Mouse (Mus musculus) frontal cortex, postnatal 14 days (tissue): ENCODE data around the gene Flrt1.

Source experiments
- DNase-seq, 2 experiments: peaks; one replicate each; pipeline ENCODE4 v3.0.0; 2022; ENCODE audit warnings: low spot score in 2 of 2

Flrt1 gene

DNA sequence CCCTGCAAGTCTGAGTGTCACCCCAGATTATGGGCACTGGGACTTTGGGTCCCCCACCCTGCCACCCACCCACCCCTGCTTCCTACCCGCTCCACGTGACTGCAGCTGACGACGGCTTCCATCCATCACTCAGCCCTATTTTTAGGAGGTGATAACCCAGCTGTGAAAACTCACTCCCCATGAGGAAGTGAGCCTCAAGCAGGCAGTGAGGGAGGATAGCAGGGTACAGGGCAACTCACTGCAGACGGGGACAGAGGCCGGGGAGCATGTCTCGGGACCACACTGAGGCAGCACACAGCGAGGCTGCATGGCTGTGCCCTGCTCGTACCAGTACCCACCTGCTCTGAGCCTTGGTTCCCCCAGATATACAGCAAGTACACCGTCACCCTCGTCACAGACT, 24.8 kb upstream of the Flrt1 start:
- DNase-seq, result no peak

DNA sequence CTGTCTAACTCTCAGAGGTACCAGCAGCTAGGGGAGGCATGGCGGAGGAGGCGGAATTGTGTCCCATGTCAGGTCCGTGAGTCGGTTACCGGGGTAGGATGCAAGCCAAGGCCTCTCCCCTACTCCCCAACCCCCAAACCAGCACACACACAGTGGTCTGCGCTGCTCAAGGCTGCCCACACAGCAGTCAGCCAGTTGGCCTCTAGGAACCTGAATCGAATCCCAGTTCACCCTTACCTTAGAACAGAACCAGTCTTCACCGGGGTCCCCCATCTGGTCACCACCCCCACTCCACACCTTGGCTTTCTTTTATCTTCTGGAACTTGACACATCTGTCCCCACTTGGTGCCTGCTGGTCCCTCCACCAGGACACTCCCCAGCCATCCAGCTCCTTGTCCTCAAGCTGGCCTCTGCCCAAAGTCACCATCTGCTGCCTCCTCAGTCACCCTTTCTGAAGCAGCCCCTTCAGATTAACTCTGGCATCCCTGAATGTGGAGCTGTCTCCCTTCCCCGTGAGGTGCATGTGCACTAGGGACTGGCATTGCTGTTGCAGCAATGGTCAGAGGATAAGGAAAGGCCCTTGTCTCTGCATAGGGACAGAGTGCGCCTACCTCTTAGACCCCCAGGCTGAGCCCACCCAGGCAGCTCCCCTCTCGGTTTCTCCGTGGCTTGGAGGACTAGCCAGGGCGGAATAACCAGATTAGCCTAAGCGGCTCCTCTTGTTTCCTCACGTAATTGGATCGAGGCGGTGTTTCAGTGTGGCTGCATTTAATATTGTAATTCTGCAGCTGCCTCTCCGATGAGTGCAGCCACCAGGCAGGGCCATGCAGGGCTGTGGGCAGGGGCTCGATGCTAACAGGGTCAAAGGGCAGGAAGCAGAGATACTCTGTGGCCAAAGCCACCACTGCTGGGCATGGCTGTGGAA, 23.3 kb upstream of the Flrt1 start:
- no peak for DNase-seq

DNA sequence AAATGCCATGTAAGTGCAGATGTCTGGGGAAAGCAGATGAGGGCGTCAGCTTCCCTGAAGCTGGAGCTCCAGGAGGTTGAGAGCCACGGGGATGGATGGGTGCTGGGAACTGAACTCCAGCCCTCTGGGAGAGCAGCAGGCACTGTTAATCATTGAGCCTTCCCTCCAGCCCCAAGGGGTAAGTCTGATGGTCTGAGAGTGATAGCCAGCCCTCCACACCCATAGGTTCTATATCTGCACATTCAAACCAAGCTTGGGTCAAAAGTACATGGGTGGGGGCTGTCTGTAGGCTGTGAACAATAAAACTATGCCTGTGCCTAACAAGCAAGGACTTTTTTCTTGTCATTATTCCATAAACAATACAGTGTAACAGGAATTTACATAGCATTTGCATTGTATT, 21.4 kb upstream of the Flrt1 start:
- no peak for DNase-seq

DNA sequence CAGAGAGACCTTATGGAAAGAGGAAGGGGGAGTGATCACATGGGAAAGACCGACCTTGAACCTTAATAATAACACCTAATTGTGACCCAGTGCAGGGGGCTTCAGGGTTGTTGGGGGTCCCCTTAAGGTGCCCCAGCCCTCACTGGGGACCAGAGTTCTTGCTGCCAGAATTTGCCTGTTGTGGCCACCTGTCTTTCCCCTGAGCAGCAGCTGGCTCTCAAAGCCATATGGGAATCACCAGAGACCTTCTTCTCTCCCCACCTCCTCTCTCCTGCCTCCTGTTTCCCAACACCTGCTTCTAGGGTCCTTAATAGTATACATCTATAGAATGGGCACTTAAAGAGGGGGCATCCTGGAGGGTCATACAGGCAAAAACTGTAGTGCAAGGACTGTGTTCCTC, 20.7 kb upstream of the Flrt1 start:
- no peak for DNase-seq

DNA sequence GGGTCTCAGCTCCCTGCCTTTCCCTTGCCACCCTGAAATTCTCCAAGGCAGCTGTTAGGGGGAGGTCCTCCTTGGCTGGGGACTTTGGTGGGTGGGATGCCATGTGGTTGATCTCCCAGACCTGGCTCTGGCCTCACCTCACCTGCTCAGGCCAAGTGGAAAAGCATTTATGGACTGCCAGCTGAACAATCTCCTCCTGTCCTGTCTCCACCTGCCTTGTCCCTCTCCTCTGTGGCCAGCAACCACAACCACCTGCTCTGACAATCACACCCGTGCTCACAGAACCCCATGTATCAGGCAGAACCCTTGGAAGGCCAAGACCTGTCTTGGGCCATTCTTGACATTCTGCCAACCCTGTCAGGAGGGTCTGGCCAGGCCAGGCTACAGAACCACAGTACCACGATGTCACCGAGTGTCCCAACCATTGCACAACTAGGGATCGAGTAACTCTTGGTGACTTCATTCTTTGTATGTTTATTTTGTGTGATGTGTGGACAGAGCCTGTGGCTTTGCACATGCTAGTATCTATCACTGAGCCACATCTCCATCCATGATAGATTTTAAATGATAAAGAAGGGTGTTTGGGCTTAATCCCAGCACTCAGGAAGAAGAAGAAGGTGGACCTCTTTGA, 20.1 kb upstream of the Flrt1 start:
- DNase-seq, result no peak

DNA sequence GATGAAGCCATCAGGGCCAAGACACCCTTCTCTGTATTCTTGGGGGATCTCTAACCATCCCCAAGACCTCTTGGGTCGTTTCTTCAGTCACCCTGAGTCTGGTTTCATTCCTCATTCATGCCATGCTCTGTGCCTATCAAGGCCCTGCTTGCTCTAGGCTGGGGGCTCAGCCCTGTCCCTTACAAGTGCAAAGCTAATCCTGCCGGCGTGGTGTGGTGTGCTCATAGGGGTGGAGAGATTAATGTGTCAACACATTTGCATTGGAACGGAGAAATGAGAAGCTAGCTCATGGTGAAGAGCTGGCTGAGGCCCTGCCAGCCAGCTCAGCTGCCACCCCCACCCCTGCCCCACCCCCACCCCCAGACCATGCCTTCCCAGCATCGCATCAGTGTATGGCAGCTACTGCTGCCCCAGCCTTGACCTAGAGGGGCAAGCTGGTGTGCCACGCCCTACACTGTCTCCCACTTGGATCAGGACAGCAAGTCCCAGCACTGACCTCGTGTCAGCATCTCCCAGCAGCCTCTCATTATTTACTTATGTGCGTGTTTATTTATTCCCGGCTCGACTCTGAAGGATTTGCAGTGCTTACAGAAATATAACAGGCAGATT, 17.3 kb upstream of the Flrt1 start:
- DNase-seq, result no peak

DNA sequence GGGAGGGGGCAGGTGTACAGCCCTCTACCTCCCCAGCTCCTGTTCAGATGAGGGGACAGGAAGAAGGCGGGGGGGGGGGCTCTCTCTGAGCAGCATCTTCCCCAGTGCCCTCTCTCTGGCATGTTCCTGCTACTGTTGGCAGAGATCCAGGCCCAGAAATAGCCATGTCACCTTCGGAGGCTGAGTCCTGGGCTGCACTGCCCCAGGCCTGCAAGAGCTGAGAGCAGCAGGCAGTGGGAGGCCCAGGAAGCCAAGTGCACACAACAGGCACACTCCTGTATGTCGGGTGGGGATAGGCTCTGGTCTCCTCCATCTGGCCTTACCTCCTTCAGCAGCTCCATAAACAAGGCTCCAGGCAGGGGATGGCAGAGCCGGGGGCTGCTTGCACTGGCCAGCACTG, 16.7 kb upstream of the Flrt1 start:
- no peak for DNase-seq

DNA sequence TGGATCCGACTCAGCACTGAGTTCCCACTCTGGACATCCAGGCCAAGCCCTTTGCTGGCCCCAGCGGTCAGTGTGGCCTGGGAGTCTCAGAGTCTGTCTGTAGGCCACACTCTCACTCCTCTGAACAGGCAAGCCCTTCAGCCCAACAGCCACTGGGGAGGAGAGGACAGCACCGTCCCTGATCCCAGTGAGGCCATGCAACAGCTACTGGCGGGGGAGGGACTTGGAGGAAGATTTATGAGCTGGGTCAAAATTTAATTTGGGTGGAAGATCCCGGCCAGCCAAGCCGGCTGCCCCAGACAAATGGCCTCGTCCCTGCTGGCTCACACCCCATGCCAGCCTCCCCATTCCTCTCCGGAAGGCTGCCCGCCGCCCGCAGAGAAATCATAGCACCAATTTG, 15.7 kb upstream of the Flrt1 start:
- DNase-seq, result no peak

DNA sequence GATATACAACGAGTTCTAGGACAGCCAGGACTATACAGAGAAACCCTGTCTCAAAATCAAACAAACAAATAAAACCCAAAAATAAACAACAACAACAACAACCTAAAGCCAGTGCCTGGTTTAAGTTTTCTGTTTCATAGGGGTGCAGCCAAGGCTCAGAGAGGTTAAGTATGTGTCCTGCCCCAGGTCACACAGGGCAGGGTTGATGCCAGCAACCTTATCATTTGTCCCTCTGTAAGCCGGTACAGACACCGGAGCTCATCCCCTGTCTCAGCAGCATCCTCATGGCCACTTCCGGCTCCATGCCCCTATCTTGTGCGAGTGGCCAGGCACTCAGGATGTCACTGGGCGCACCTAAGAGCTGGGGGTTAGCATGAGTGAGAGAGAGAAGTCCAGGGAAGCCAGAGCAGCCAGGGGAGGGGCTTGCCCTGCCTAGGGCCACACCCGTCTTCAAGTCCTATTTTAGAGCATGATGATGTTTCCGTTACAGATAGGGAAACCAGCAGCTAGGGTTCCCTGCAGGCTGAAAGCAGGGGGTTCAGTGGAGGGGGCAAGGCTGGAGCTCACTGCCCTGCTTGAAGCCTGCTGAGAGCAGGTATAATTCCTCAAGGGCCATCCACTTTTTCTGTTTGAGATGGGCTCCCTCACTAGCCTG, 12.3 kb upstream of the Flrt1 start:
- no peak for DNase-seq

DNA sequence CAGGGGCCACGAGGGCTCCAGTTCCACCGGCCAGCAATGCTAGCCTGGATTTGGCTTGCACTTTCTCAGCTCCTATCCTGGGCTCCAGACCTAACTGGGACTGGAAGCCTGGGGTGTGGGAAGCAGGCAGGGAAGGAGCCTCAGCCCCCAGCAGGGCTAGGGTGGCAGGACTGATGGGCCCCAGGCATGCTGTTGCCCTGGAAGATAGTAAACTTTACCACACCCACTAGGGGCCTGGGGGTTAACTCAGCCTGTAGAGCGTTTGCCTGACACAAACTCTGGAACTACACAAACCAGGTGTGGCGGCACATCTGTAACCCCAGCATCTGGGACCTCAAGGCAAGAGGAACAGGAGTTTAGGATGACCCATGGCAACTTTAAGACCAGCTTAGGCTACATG, 11.6 kb upstream of the Flrt1 start:
- no peak for DNase-seq

DNA sequence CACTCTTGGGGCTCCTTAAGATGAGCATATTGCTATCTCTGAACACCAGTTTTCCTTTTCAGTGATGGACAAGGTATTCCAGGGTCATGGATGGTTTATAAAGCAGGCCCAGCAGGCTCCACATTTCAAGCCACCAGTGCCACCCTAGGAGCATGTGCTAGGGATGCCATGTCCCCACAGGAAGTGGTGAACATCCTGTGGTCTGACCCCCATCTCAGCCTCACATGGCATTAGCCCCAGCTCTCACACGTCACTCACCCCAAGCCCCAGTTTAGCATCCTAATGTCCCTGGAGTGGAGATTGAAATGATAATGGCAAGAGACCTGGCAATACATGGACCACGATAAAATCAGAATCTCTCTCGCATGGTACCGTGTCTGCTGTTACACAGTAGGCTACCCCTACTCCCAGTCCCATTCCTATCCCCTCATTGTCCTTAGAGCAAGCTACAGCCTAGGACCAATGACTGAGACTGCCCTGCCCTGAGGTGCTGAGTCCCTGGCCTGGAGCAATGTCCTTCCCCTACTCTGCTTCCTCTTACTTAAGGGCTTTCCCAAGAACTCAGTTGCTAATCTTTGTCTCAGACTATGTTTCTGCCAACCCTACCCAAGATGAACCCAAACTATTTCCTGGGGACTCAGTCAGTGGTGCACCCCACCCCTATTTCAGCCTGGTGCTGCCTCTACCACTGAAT, 10.7 kb upstream of the Flrt1 start:
- DNase-seq, result no peak

DNA sequence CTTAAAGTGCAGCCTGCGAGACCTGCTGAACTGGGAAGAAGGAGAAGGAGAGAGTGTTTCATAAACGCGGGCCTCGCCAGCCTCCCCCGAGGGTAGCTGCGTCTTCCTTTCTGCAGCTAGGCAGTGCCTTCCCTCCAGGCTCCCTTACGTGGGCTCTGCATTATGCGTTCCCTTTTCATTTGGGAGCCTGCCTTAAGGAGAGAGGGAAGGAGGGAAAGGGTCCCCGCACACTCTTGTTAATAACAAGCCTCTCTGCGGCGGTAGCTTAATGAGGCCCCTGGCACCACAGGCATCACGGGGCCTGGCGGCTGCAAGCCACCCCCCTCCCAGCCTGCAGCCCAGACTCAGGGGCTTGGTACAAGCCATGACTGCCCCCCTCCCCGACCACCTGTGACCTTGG, 8.0 kb upstream of the Flrt1 start:
- no peak for DNase-seq

DNA sequence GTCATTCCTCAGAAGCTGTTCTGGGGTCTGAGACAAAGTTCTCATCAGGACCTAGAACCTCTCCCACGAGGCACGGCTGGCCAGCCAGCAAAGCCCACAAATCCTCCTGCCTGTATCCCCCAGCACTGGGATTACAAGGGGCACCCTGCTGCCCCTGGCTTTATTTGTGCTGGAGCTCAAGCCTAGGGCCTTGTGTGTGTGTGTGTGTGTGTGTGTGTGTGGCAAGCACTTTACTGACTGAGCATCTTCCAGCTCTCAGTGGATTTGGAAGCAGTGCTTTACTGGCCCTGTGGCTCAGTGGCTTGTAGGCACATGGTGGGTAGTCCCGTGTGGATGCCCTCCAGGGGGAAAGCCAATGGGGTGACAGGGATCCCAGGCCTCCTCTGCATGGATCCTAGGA, 7.1 kb upstream of the Flrt1 start:
- DNase-seq, result no peak

DNA sequence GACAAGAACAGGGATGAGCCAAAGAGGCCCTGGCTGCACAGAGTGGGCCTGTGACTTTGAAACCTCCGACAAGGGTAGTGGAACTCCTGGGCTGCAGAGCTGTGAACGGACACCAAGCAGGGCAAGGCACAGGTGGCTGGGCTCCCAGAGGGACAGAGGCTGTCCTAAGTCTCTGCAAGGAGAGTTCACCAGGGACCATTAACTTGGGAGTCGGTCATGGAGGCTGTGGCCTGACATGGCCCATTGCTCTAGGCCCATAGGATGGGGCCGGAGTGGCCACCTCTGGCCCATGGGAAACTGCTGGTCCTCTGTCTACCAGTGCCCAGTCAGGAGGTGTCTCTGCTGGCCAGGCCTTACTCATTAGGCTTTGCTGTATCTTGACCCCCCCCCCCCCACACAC, 6.2 kb upstream of the Flrt1 start:
- no peak for DNase-seq

DNA sequence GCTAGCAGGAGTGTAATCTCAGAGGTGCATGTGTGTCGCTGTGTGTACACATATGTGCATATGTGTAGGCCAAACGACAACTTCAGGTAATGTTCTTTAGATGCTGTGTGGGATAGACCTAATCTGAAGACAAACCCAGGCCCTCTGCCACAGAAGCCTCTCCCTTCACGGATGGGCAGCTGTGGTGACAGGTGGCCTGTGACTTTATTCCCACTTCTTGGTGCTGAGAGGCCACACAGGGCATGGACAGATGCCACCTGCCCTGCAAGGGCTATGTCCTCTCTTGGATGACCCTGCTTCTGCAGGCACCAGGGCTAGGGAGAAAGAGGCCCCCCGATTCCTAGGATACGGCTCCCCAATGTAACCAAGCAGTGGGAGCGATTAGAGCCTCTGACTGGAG, 5.8 kb upstream of the Flrt1 start:
- no peak for DNase-seq

DNA sequence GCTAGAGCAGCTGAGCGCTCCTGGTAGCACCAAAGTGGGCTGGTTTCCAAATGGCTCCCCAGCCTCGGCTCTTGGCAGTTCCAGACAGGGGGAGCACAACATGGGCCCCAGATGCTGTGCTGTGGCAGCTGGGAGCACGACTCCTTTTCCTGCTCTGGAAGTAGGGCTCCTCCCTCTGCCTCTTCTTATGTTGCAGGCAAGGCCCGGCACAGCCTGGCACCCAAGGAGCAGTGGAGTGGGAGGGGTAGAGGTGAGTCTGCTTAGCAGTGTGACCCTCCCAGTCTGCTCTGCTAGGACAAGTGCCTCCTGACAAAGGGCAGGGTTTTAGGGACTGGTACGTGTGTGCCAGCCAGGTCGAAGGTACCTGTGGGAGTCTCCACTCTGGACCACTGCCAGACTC, 5.3 kb upstream of the Flrt1 start:
- no peak for DNase-seq

DNA sequence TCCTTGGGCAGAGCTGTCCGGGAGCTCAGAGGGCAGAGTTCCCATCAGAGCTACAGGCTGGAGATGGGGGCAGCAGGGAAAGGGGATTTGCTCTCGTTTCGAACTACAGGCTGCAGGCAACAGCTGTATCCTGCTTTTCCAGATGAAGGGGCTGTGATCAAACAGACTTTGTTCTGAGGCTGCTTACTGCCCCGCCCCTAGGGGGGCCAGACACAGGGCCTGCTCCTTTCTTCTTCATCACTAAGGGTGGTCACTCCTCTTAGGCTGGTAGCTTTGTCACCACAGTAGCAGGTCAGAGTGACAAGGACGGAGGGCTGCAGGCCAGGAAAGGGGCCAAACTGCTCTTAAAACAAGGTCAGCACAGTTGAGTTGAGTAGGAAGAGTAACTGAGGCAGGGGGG, 4.6 kb upstream of the Flrt1 start:
- DNase-seq, result no peak

DNA sequence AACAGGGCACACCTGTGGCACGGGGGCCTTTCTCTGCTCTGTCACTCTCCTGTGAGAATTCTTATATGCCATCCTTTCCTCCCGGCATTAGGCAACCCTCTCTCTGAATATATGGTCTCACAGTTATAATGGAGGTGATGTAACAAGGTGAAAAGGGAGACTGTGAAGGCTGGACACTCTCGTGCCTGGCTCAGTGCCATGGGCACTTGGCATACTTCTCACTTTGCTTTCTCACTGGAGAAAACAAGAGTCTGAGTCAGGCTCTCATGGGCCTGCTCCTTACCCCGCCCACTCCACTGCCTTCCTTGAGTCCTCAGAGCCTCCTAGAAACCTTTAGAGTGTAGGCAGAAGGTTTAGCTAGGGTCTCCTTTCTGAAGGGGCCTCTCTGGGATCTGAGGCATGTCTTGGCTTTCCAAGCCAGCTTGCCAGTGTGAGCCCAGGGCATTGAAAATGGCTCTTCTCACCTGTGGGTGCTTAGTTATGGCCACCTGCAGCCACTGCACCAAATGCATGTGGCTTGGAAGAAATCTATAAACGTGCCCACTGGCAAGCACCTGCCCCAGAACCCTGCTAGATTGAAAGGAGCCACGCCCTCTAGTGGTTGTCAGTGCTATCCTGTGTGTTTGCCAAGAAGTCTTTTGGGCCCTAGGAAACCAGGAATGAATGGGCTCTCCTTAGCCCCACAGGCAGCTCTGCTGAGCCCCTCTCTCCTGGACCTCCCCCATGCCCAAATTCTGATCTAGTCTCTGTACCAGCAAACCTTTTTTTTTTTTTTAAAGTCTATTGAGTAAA, 2.8 kb upstream of the Flrt1 start:
- no peak for DNase-seq

DNA sequence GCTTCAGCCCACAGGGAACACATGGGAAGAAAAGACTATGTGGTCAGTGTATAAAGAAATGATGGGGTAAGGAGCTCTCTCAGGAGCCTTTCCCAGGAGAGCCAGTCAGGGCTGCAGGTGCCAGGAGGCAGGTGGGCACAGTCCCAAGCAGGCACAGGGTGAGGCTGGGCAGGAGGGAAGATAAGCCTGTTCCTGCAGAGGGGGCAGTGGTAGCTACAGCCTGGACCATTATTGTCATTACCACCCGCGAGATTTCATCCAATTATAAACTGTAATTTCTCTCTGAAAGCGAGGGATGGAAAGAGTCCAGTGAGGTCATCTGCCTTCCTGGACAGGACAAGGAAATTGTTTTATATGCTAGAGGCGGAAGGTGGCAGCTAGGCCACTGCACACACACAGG, 1.6 kb upstream of the Flrt1 start:
- DNase-seq, result no peak

DNA sequence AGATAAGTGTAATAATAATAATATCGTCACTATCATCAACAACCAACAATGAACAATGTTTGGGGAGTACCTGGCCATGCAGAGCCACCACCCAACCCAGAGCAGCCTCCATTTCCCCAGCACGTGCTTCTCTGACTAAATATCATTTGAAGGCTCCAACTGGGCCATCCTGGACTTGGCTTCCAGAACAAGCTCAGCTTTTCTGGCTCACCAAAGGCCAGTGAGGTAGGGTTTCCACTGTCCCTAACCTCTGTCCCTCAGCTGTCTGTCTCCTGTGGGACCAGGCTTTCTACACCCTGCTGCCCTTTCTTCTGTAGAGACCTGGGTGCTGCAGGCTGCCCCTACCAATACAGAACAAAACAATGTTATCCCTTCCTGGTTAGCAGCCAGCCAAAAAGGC, 1.0 kb upstream of the Flrt1 start:
- DNase-seq, result no peak

DNA sequence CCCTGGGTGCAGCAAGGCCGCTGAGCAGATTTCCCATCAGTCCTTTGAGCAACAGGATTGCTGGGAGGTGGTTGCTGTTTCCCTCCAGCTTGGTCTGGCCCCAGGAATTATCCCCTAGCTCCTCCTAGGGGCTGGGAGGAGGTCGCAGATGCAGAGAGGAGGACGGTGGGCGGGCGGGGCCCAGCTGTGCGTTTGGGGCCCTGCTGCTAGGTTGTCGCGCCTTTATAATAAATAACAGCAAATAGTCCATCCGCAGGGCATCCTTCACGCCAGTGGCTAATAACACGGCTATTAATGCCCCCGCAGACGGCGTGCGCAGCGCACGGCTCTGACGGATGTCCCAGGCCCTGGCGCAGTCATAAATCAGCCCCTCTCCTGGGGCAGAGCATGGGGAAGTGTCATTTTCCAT, 1.5 kb downstream of the Flrt1 start:
- DNase-seq, result no peak
